Mouse (Mus musculus): Measurements from ENCODE around the gene Rnf225. TPM values are rescaled to one million over a fixed set of nuclear protein-coding genes. Genes with fewer than 3 reads are reported as not detected.

The Rnf225 gene
- polyA plus RNA-seq, 1 experiment from 2014 or later = 1.6 TPM

- Histone ChIP-seq H3K27ac (ENCODE audit: low read depth, low read length) (peak overlapping the region; percentile 77), H3K4me3 (ENCODE audit: low read depth, low read length) (peak overlapping the region; percentile 86), H3K9ac (ENCODE audit: low read length) (peak overlapping the region; percentile 90), H3K4me1 (replicated peaks; ENCODE audit: control insufficient read depth, insufficient read depth, low read length) (peaks cover 4% of the 10 kb centered on the region; the same call in 1 of the 2 replicates), H3K36me3 (ENCODE audit: control insufficient read depth, insufficient read depth, low read length) (peaks cover 17% of the 10 kb centered on the region; the same call in 1 of the 2 replicates), H3K27me3 (ENCODE audit: control insufficient read depth, insufficient read depth, low read length) (no peaks in the 10 kb centered on the region), H3K4me2 (ENCODE audit: low read depth, low read length, severe bottlenecking) (peak overlapping the region; percentile 92), H3K9me3 (ENCODE audit: control insufficient read depth, low read length) (no peaks in the 10 kb centered on the region)
- ATAC-seq (replicated peaks; ENCODE audit: low FRiP score) (no peak), DNase-seq (ENCODE audit: low spot score) (no peak)
- 3% methylated on average over 3 of the region's 3 CpGs for WGBS
Measured at GRCm38 (mm10) chr7:12921318-12921704, 5.9 kb upstream of the Rnf225 start.

GRCm38 (mm10) chr7:12921705-12922465 lies 5.3 kb upstream of the Rnf225 start, which contains the start of gene Rps5:
Rps5 (plus strand) TSS chr7:12922290.
- H3K36me3 ChIP-seq (ENCODE audit: control insufficient read depth, insufficient read depth, low read length) = peaks cover 21% of the 10 kb centered on the region; the same call in 1 of the 2 replicates
- H3K9me3 ChIP-seq (ENCODE audit: control insufficient read depth, low read length) = no peaks in the 10 kb centered on the region
- ATAC-seq (replicated peaks; ENCODE audit: low FRiP score) = peak; percentile 98
- peak within 1 kb of the TSS; percentile 86 for H3K4me3 ChIP-seq (ENCODE audit: low read depth, low read length)
- peak within 1 kb of the TSS; percentile 91 for H3K9ac ChIP-seq (ENCODE audit: low read length)
- under 1% methylated on average over 55 of the region's 55 CpGs for WGBS
- H3K4me1 ChIP-seq (replicated peaks; ENCODE audit: control insufficient read depth, insufficient read depth, low read length) = peaks cover 4% of the 10 kb centered on the region; the same call in 1 of the 2 replicates
- H3K27ac ChIP-seq (ENCODE audit: low read depth, low read length) = peak within 1 kb of the TSS; percentile 77
- H3K4me2 ChIP-seq (ENCODE audit: low read depth, low read length, severe bottlenecking) = peak within 1 kb of the TSS; percentile 92
- DNase-seq (ENCODE audit: low spot score) = peak; percentile 98
- no peaks in the 10 kb centered on the region; the same call in 1 of the 2 replicates for H3K27me3 ChIP-seq (ENCODE audit: control insufficient read depth, insufficient read depth, low read length)

- Histone ChIP-seq H3K4me3 (ENCODE audit: low read depth, low read length) (peak overlapping the region; percentile 86), H3K27ac (ENCODE audit: low read depth, low read length) (no peak overlapping the region), H3K4me1 (replicated peaks; ENCODE audit: control insufficient read depth, insufficient read depth, low read length) (peaks cover 4% of the 10 kb centered on the region; the same call in 1 of the 2 replicates)
Measured at GRCm38 (mm10) chr7:12922729-12923128, 4.5 kb upstream of the Rnf225 start.

GRCm38 (mm10) chr7:12926316-12926715 lies 900 bp upstream of the Rnf225 start:
- no peak overlapping the region for H3K4me3 ChIP-seq (ENCODE audit: low read depth, low read length)
- H3K27ac ChIP-seq (ENCODE audit: low read depth, low read length) = no peak overlapping the region
- no peak for ATAC-seq (replicated peaks; ENCODE audit: low FRiP score)
- H3K36me3 ChIP-seq (ENCODE audit: control insufficient read depth, insufficient read depth, low read length) = peaks cover 24% of the 10 kb centered on the region; the same call in 1 of the 2 replicates
- no peaks in the 10 kb centered on the region; the same call in 1 of the 2 replicates for H3K9me3 ChIP-seq (ENCODE audit: control insufficient read depth, low read length)
- WGBS = 86% methylated on average over 7 of the region's 7 CpGs
- peaks cover 11% of the 10 kb centered on the region; the same call in 1 of the 2 replicates for H3K27me3 ChIP-seq (ENCODE audit: control insufficient read depth, insufficient read depth, low read length)
- peaks cover 7% of the 10 kb centered on the region; the same call in 1 of the 2 replicates for H3K4me1 ChIP-seq (replicated peaks; ENCODE audit: control insufficient read depth, insufficient read depth, low read length)
- no peak overlapping the region for H3K9ac ChIP-seq (ENCODE audit: low read length)
- H3K4me2 ChIP-seq (ENCODE audit: low read depth, low read length, severe bottlenecking) = no peak overlapping the region
- DNase-seq (ENCODE audit: low spot score) = no peak

More at GRCm38 (mm10) chr7:12922729-12923128, 4.5 kb upstream of the Rnf225 start:
- H3K9ac ChIP-seq (ENCODE audit: low read length) = peak overlapping the region; percentile 91
- H3K36me3 ChIP-seq (ENCODE audit: control insufficient read depth, insufficient read depth, low read length) = peaks cover 24% of the 10 kb centered on the region; the same call in 1 of the 2 replicates
- DNase-seq (ENCODE audit: low spot score) = no peak
- no peaks in the 10 kb centered on the region for H3K9me3 ChIP-seq (ENCODE audit: control insufficient read depth, low read length)
- H3K27me3 ChIP-seq (ENCODE audit: control insufficient read depth, insufficient read depth, low read length) = peaks cover 5% of the 10 kb centered on the region; the same call in 1 of the 2 replicates
- no peak for ATAC-seq (replicated peaks; ENCODE audit: low FRiP score)
- peak overlapping the region; percentile 89 for H3K4me2 ChIP-seq (ENCODE audit: low read depth, low read length, severe bottlenecking)
- WGBS = 3% methylated on average over 8 of the region's 8 CpGs

GRCm38 (mm10) chr7:12927693-12928589 lies 725 bp downstream of the Rnf225 start:
- peak overlapping the region; percentile 32; the same call in 1 of the 2 replicates for H3K9ac ChIP-seq (ENCODE audit: low read length)
- peak; percentile 72 for DNase-seq (ENCODE audit: low spot score)

GRCm38 (mm10) chr7:12933615-12934140 lies 6.5 kb downstream of the Rnf225 start:
- ATAC-seq (replicated peaks; ENCODE audit: low FRiP score) (no peak), DNase-seq (ENCODE audit: low spot score) (no peak)
- H3K4me3 ChIP-seq (ENCODE audit: low read depth, low read length) = no peak overlapping the region
- H3K36me3 ChIP-seq (ENCODE audit: control insufficient read depth, insufficient read depth, low read length) = no peaks in the 10 kb centered on the region
- no peaks in the 10 kb centered on the region for H3K4me1 ChIP-seq (replicated peaks; ENCODE audit: control insufficient read depth, insufficient read depth, low read length)
- H3K9me3 ChIP-seq (ENCODE audit: control insufficient read depth, low read length) = no peaks in the 10 kb centered on the region
- no peak overlapping the region for H3K9ac ChIP-seq (ENCODE audit: low read length)
- no peak overlapping the region for H3K4me2 ChIP-seq (ENCODE audit: low read depth, low read length, severe bottlenecking)
- H3K27me3 ChIP-seq (ENCODE audit: control insufficient read depth, insufficient read depth, low read length) = peaks cover 2% of the 10 kb centered on the region; the same call in 1 of the 2 replicates
- WGBS = 72% methylated on average over 4 of the region's 4 CpGs
- no peak overlapping the region for H3K27ac ChIP-seq (ENCODE audit: low read depth, low read length)

More at GRCm38 (mm10) chr7:12927693-12928589, 725 bp downstream of the Rnf225 start:
- Histone ChIP-seq H3K4me1 (replicated peaks; ENCODE audit: control insufficient read depth, insufficient read depth, low read length) (peaks cover 5% of the 10 kb centered on the region; the same call in 1 of the 2 replicates), H3K27ac (ENCODE audit: low read depth, low read length) (no peak overlapping the region), H3K27me3 (ENCODE audit: control insufficient read depth, insufficient read depth, low read length) (peaks cover 11% of the 10 kb centered on the region; the same call in 1 of the 2 replicates), H3K9me3 (ENCODE audit: control insufficient read depth, low read length) (no peaks in the 10 kb centered on the region; the same call in 1 of the 2 replicates), H3K4me3 (ENCODE audit: low read depth, low read length) (peak overlapping the region; percentile 12; the same call in 1 of the 2 replicates), H3K4me2 (ENCODE audit: low read depth, low read length, severe bottlenecking) (peak overlapping the region; percentile 51), H3K36me3 (ENCODE audit: control insufficient read depth, insufficient read depth, low read length) (peaks cover 24% of the 10 kb centered on the region; the same call in 1 of the 2 replicates)
- peak; percentile 48 for ATAC-seq (replicated peaks; ENCODE audit: low FRiP score)
- 4% methylated on average over 65 of the region's 65 CpGs for WGBS

- no peaks in the 10 kb centered on the region for H3K27me3 ChIP-seq (ENCODE audit: control insufficient read depth, insufficient read depth, low read length)
- WGBS = 84% methylated on average over 3 of the region's 3 CpGs
- no peak overlapping the region for H3K4me3 ChIP-seq (ENCODE audit: low read depth, low read length)
- no peak for DNase-seq (ENCODE audit: low spot score)
- H3K9ac ChIP-seq (ENCODE audit: low read length) = no peak overlapping the region
- H3K4me2 ChIP-seq (ENCODE audit: low read depth, low read length, severe bottlenecking) = no peak overlapping the region
- no peak overlapping the region for H3K27ac ChIP-seq (ENCODE audit: low read depth, low read length)
- no peaks in the 10 kb centered on the region for H3K36me3 ChIP-seq (ENCODE audit: control insufficient read depth, insufficient read depth, low read length)
- ATAC-seq (replicated peaks; ENCODE audit: low FRiP score) = no peak
- no peaks in the 10 kb centered on the region for H3K4me1 ChIP-seq (replicated peaks; ENCODE audit: control insufficient read depth, insufficient read depth, low read length)
- H3K9me3 ChIP-seq (ENCODE audit: control insufficient read depth, low read length) = no peaks in the 10 kb centered on the region
Measured at GRCm38 (mm10) chr7:12934808-12935207, 7.6 kb downstream of the Rnf225 start.

Data from forebrain, embryonic 11.5 days (tissue).